Mouse (Mus musculus): ENCODE measurements at regions not wholly inside any gene's neighbourhood (a gene's known extent, or its start where the extent isn't known, plus 50 kb on each side); places are given as distances from the start of the nearest gene placed in this dataset.

DNA sequence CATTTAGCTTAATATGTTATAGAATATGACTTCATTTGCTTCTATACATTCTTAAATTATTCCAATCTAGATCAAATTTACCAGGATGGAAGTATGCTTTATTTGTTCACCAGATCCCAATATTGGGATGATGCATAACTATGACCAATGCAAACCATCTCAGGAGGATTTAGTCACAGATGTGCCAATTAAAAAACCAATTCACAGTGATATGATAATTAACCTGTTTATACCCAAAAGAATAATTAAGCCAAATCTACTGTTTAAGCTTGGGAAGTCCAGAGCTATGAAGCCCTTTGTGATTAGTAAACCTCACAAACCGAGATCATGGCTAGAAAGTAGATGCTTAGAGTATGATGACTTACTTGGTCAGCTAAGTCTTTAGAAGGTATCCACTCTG lies 397.4 kb downstream of the Lrriq3 start:
- Histone ChIP-seq H3K9me3 (replicated peaks) (no peaks in the 10 kb centered on the region), H3K36me3 (no peaks in the 10 kb centered on the region), H3K27ac (no peak overlapping the region), H3K4me1 (no peaks in the 10 kb centered on the region), H3K4me3 (no peak overlapping the region), H3K27me3 (ENCODE audit: low read depth, poor library complexity, severe bottlenecking) (no peaks in the 10 kb centered on the region)
- DNase-seq (ENCODE audit: low spot score) = no peak
- 88% methylated on average over 1 of the region's 1 CpGs for WGBS

DNA sequence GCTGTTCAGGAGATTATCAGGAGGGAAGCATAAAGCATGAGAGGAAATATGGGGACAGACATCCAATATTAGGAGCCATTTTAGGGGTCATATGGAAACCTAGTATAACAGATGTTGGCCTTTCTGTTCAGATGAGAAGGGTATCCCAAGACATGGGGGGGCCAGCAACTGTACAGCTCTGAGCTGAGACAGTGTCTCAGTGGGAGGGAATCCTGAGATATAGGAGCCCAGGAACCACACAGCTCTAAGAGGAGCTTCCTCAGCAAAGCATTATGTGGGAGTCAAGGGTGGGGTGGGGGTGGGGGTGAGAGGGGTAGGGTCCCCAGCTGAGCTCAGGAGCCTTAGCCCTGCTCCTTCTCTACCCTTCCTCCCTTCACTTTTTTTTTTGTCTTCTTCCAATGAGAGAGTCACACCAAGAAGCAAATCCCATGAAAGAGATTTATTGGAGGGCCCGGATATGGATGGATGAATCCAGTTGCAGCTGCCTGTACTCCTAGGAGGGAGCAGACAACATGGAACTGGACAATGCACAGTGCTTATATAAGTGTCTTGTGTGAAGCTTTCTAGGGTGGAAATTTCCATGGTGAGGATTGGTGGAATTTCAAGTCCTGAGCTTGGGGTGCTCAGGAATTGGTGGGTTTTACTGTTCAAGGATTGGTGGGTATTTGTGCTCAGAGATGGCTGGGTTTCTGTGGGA lies 417.1 kb downstream of the Lrriq3 start:
- Histone ChIP-seq H3K4me3 (no peak overlapping the region), H3K4me1 (no peaks in the 10 kb centered on the region), H3K27me3 (ENCODE audit: low read depth, poor library complexity, severe bottlenecking) (no peaks in the 10 kb centered on the region), H3K36me3 (no peaks in the 10 kb centered on the region), H3K9me3 (replicated peaks) (no peaks in the 10 kb centered on the region), H3K27ac (no peak overlapping the region)
- 95% methylated on average over 1 of the region's 1 CpGs for WGBS
- no peak for DNase-seq (ENCODE audit: low spot score)

GRCm38 (mm10) chr3:155513885-155514284 lies 420.7 kb downstream of the Lrriq3 start:
- no peak for DNase-seq (ENCODE audit: low spot score)
- Histone ChIP-seq H3K4me3 (no peak overlapping the region), H3K27me3 (ENCODE audit: low read depth, poor library complexity, severe bottlenecking) (no peaks in the 10 kb centered on the region), H3K27ac (no peak overlapping the region), H3K4me1 (no peaks in the 10 kb centered on the region), H3K36me3 (no peaks in the 10 kb centered on the region), H3K9me3 (replicated peaks) (no peaks in the 10 kb centered on the region)
- WGBS = 81% methylated on average over 2 of the region's 2 CpGs

GRCm38 (mm10) chr3:155529312-155529711 lies 436.1 kb downstream of the Lrriq3 start:
- Histone ChIP-seq H3K4me1 (no peaks in the 10 kb centered on the region), H3K4me3 (no peak overlapping the region), H3K27me3 (ENCODE audit: low read depth, poor library complexity, severe bottlenecking) (no peaks in the 10 kb centered on the region), H3K36me3 (no peaks in the 10 kb centered on the region), H3K27ac (no peak overlapping the region), H3K9me3 (replicated peaks) (no peaks in the 10 kb centered on the region)
- 81% methylated on average over 3 of the region's 3 CpGs for WGBS
- DNase-seq (ENCODE audit: low spot score) = no peak

- no peaks in the 10 kb centered on the region for H3K9me3 ChIP-seq (replicated peaks)
- no peak overlapping the region for H3K27ac ChIP-seq
- no peaks in the 10 kb centered on the region for H3K36me3 ChIP-seq
- no peak for DNase-seq (ENCODE audit: low spot score)
- no peak overlapping the region for H3K4me3 ChIP-seq
- no peaks in the 10 kb centered on the region for H3K4me1 ChIP-seq
- no peaks in the 10 kb centered on the region for H3K27me3 ChIP-seq (ENCODE audit: low read depth, poor library complexity, severe bottlenecking)
Measured at GRCm38 (mm10) chr3:155530811-155531210, 437.6 kb downstream of the Lrriq3 start.

DNA sequence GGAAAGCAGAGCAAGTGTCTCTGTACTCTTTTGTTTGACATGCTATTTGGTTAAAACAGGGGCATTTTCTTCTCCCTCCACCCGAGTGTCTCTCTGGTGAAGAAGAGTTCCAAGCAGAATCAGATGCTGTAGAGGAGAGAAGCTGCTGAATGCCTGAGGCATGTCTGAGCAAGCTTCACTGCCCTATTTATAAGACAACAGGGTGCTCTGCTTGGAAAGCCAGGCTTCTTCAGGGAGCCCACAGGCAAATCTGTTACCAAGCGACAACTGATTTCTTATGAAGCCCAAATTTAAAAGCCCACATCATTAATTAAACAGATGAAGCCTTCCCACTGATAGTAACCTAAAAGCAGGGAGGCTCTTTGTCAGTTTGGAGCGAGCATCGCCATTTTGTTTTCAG lies 438.8 kb downstream of the Lrriq3 start:
- no peak for DNase-seq (ENCODE audit: low spot score)
- WGBS = 84% methylated on average over 4 of the region's 4 CpGs

DNA sequence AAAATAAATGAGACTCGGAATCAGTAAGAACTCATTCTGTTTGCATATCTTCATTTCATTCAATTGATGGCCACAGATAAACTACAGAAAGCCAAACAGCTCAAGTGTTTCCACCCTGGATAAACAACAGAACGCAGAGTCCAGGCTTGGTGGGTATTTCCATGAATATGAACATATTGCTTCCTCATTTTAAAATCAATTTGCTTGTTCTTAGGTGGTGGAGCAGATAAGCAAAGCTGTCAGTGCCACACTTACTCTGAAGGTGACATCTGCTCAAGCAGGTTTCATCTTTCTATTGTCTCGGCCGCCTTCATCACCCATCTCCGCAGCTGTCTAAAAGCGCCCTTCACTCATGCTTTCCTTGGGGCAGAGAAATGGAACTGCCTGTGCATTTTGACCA lies 455.0 kb downstream of the Lrriq3 start:
- no peak overlapping the region for H3K4me3 ChIP-seq
- H3K27ac ChIP-seq = no peak overlapping the region
- H3K36me3 ChIP-seq = no peaks in the 10 kb centered on the region
- H3K4me1 ChIP-seq = no peaks in the 10 kb centered on the region
- no peaks in the 10 kb centered on the region for H3K27me3 ChIP-seq (ENCODE audit: low read depth, poor library complexity, severe bottlenecking)
- DNase-seq (ENCODE audit: low spot score) = no peak
- WGBS = 92% methylated on average over 6 of the region's 6 CpGs
- H3K9me3 ChIP-seq (replicated peaks) = no peaks in the 10 kb centered on the region

More for the DNA sequence above, 438.8 kb downstream of the Lrriq3 start:
- Histone ChIP-seq H3K4me1 (no peaks in the 10 kb centered on the region), H3K9me3 (replicated peaks) (no peaks in the 10 kb centered on the region), H3K27ac (no peak overlapping the region), H3K4me3 (no peak overlapping the region), H3K36me3 (no peaks in the 10 kb centered on the region), H3K27me3 (ENCODE audit: low read depth, poor library complexity, severe bottlenecking) (no peaks in the 10 kb centered on the region)

DNA sequence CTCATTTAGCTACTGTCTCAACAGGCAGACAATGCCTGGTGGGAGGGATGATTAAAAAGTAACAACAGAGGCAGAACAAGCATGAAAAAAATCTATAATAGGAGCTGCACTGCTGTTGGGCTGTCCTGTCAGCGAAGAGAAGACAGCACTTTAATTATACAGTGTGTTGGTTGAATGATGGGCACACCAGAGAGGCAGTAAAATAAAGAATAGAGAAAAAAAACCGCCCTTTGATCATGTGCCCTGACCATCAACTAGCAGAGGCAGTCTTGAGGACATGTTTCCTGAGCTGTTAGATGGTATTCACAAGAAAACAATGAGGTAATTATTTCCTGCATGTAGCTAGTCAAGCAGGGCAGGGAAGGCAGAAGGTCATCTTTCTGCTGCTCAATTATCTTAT lies 483.9 kb downstream of the Lrriq3 start:
- Histone ChIP-seq H3K9me3 (replicated peaks) (no peaks in the 10 kb centered on the region), H3K4me1 (no peaks in the 10 kb centered on the region), H3K27me3 (ENCODE audit: low read depth, poor library complexity, severe bottlenecking) (no peaks in the 10 kb centered on the region), H3K27ac (no peak overlapping the region), H3K4me3 (no peak overlapping the region), H3K36me3 (no peaks in the 10 kb centered on the region)
- no peak for DNase-seq (ENCODE audit: low spot score)
- WGBS = 16% methylated on average over 2 of the region's 2 CpGs

DNA sequence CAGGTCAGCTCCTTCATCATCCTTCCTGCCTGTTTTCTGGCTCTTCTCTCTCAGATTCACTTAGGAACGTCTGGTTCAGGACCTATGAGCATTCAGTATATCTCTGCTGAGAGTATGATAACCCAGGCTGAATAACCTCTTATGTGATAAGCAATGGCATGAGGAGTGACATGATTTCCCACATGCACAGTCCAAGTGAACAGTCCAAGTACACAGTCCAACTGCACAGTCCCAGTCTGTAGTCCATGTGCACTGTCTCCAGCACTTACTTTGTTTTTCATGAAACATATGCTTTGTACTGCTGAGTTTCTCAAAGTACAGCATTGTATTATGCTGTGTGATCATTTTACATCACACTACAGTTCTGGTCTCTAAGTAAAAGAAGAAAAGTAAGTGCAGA lies 510.8 kb downstream of the Lrriq3 start:
- no peaks in the 10 kb centered on the region for H3K9me3 ChIP-seq (replicated peaks)
- no peaks in the 10 kb centered on the region for H3K36me3 ChIP-seq
- no peak for DNase-seq (ENCODE audit: low spot score)
- no peaks in the 10 kb centered on the region for H3K27me3 ChIP-seq (ENCODE audit: low read depth, poor library complexity, severe bottlenecking)
- WGBS = 63% methylated on average over 1 of the region's 1 CpGs
- H3K4me1 ChIP-seq = no peaks in the 10 kb centered on the region
- no peak overlapping the region for H3K4me3 ChIP-seq
- H3K27ac ChIP-seq = no peak overlapping the region

Measured in limb, embryonic 10.5 days (tissue).